In the genomic region with DNA sequence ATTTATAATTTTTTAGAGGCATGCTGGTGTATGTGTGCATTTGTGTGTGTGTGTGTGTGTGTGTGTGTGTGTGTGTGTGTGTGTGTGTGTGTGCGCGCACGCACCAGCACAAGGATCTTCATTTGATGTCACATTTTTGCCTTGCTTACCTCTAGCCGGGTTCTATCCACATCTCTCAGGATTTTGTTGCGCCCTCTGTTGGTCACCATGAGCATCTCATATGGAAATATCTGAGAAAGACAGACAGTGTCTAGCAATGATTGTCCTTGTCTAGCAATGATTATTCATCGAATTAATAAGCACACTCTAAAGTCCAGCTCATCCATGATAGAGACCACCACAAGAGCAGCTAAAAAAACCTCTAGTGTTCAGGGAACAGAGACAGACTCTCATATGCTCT, we compare ENCODE assay signal across 9 mouse cellular contexts. TPM values are rescaled to one million over a fixed set of nuclear protein-coding genes. Genes with fewer than 3 reads are reported as not detected.
DNase-seq lines count a peak whose midpoint lies in the region; ATAC-seq and TF ChIP-seq lines count a peak whose summit lies in the region.
"Had no signal": no experiment of that assay in that cellular context is flagged by ENCODE, and none has a peak within 500 bp of the region (broad histone marks: within the 10 kb centered on the region; RNA-seq: fewer than 3 reads in every experiment).

No protein-coding gene starts in this region.

- no peak overlapping the region for H3K4me3 ChIP-seq in heart, postnatal 0 days (ENCODE audit: low read depth, low read length)
- no peak overlapping the region for H3K4me3 ChIP-seq in spleen, adult 2 months (ENCODE audit: extremely low read depth, insufficient read depth, insufficient read length)
- no peak overlapping the region for H3K4me3 ChIP-seq in cortical plate, adult 2 months (ENCODE audit: insufficient read depth, low read length)
- H3K4me3 ChIP-seq: myocyte had no signal

- no peaks in the 10 kb centered on the region for H3K4me1 ChIP-seq in heart, postnatal 0 days (ENCODE audit: control insufficient read depth, insufficient read depth)
- H3K4me1 ChIP-seq in spleen, adult 2 months (ENCODE audit: control insufficient read depth, insufficient read depth, insufficient read length): no peaks in the 10 kb centered on the region
- H3K4me1 ChIP-seq in cortical plate, adult 2 months (ENCODE audit: control insufficient read depth, insufficient read depth, low read length): no peaks in the 10 kb centered on the region

- peaks cover 99% of the 10 kb centered on the region for H3K36me3 ChIP-seq in heart, postnatal 0 days (replicated peaks; ENCODE audit: control insufficient read depth, insufficient read depth, low read length)
- H3K36me3 ChIP-seq in spleen, adult 2 months (ENCODE audit: control insufficient read depth, insufficient read depth, low read length): peaks cover 74% of the 10 kb centered on the region

- DNase-seq in heart, postnatal 0 days (ENCODE audit: low spot score): no peak
- DNase-seq in heart, adult 9 months (ENCODE audit: low spot score in 2 of 2): no peak
- DNase-seq in spleen, adult 2 months (ENCODE audit: low read depth in 1 of 2, low spot score in 2 of 2): peak in 1 of 2 experiments; percentile 9
- no peak for DNase-seq in spleen, adult 18-20 months
- DNase-seq in retina, postnatal 7 days (ENCODE audit: low read depth, low spot score): peak; percentile 20
- DNase-seq in yolk sac, embryonic 10.5 days (ENCODE audit: low spot score): no peak
- no peak for DNase-seq in cerebellum, adult 9-11 months

- 69% methylated on average over 6 of the region's 6 CpGs for WGBS in heart, postnatal 0 days
- WGBS in spleen, adult 2 months: 73% methylated on average over 6 of the region's 6 CpGs

- H3K27ac ChIP-seq in heart, postnatal 0 days (ENCODE audit: low read depth): no peak overlapping the region
- no peak overlapping the region for H3K27ac ChIP-seq in spleen, adult 2 months (ENCODE audit: insufficient read depth, low read length)
- no peak overlapping the region for H3K27ac ChIP-seq in cortical plate, adult 2 months (ENCODE audit: insufficient read depth, low read length)

- peak; percentile 22; the same call in 1 of the 2 replicates for ATAC-seq in heart, postnatal 0 days (ENCODE audit: insufficient read depth, low read depth)

- no peak for TF ChIP-seq POLR2A in spleen, adult 2 months (IDR thresholded peaks at IDR 0.05; ENCODE audit: low read depth, low read length)
- no peak for TF ChIP-seq POLR2A in cortical plate, adult 2 months (IDR thresholded peaks at IDR 0.05; ENCODE audit: extremely low read depth, insufficient read depth, low read length)

- no peaks in the 10 kb centered on the region for H3K27me3 ChIP-seq in heart, postnatal 0 days (ENCODE audit: control insufficient read depth, insufficient read depth, low read length)
- no peaks in the 10 kb centered on the region for H3K27me3 ChIP-seq in spleen, adult 2 months (ENCODE audit: control insufficient read depth, insufficient read depth, low read length)

- TF ChIP-seq CTCF in heart, postnatal 0 days (IDR thresholded peaks at IDR 0.05; ENCODE audit: low read depth): peak; percentile 65
- TF ChIP-seq CTCF in spleen, adult 2 months (IDR thresholded peaks at IDR 0.05; ENCODE audit: extremely low read depth, insufficient read depth, insufficient read length, insufficient replicate concordance): peak; percentile 23; the same call in 1 of the 2 replicates
- peak; percentile 53 for TF ChIP-seq CTCF in cortical plate, adult 2 months (IDR thresholded peaks at IDR 0.05; ENCODE audit: extremely low read depth, insufficient read depth, low read length)

- no peak overlapping the region for H3K4me2 ChIP-seq in heart, postnatal 0 days (ENCODE audit: low read depth, low read length)

- no peak for TF ChIP-seq EP300 in heart, postnatal 0 days (IDR thresholded peaks at IDR 0.05; ENCODE audit: low read depth)

- no peaks in the 10 kb centered on the region for H3K9me3 ChIP-seq in heart, postnatal 0 days (replicated peaks; ENCODE audit: control insufficient read depth, low read length)

- H3K9ac ChIP-seq in heart, postnatal 0 days (replicated peaks; ENCODE audit: low read depth, low read length): no peak overlapping the region

RNA-seq across cellular contexts. Expression of a gene that starts 31.2 kb away (rescaled TPM):
- 2.3 and 3.6 TPM in 2 replicates for total RNA-seq in heart, postnatal 0 days (2014; rRNA removed; ENCODE audit: low replicate concordance)
- polyA plus RNA-seq in heart, postnatal 0 days (2015; fragmentation: Nextera tagmentation; extraction: Ambion mirVana): 2.5 and 2.7 TPM in 2 replicates
- 6.1 and 7.6 TPM in 2 replicates for polyA plus RNA-seq in spleen, adult 2 months (2012; rRNA removed)
- polyA plus RNA-seq in cortical plate, adult 2 months (2012; rRNA removed): 5.8 and 7.0 TPM in 2 replicates
